Mouse (Mus musculus) intestine, embryonic 15.5 days (tissue): Measurements from ENCODE around the gene Nfrkb. TPM values are rescaled to one million over a fixed set of nuclear protein-coding genes. Genes with fewer than 3 reads are reported as not detected.

Experiments
- ATAC-seq: fragments of 200-750 bp; cut with Nextera tagmentation; 2 replicates; pipeline ENCODE4 v1.8.0; 2017; ENCODE audit warnings: moderate TSS enrichment, moderate library complexity
- H3K27ac ChIP-seq: fragments of 300-500 bp; sonication (generic); 2 replicates; pipeline ENCODE4 v1.5.1; 2015; ENCODE audit warnings: mild to moderate bottlenecking, inconsistent platforms
- H3K27me3 ChIP-seq: fragments of 300-500 bp; sonication (generic); replicated peaks from 2 replicates; pipeline ENCODE4 v1.6.1; 2015; ENCODE audit warnings: inconsistent platforms
- H3K36me3 ChIP-seq: fragments of 300-500 bp; sonication (generic); 2 replicates; pipeline ENCODE4 v1.6.1; 2015; ENCODE audit warnings: inconsistent platforms
- H3K4me1 ChIP-seq: fragments of 300-500 bp; sonication (generic); replicated peaks from 2 replicates; pipeline ENCODE4 v1.6.1; 2015; ENCODE audit warnings: inconsistent platforms
- H3K4me2 ChIP-seq: fragments of 300-500 bp; sonication (generic); replicated peaks from 2 replicates; pipeline ENCODE4 v1.6.1; 2015; ENCODE audit warnings: mild to moderate bottlenecking, inconsistent platforms
- H3K4me3 ChIP-seq: fragments of 300-500 bp; sonication (generic); replicated peaks from 2 replicates; pipeline ENCODE4 v1.5.1; 2015; ENCODE audit warnings: inconsistent platforms
- H3K9ac ChIP-seq: fragments of 300-500 bp; sonication (generic); 2 replicates; pipeline ENCODE4 v1.6.1; 2015; ENCODE audit warnings: inconsistent platforms
- H3K9me3 ChIP-seq: fragments of 300-500 bp; sonication (generic); 2 replicates; pipeline ENCODE4 v1.6.1; 2016; ENCODE audit warnings: inconsistent platforms
- WGBS: fragments of 180-500 bp; shearing (Covaris S2); methylation state at CpG from one replicate; pipeline ENCODE4 v1.1.7; 2015; 5-methylcytosine and 5-hydroxymethylcytosine counted together
- polyA plus RNA-seq: library from polyadenylated mRNA; unstranded; fragments of >200 nt; fragmentation: Nextera tagmentation; extraction: Ambion mirVana; gene quantifications from 2 replicates; pipeline ENCODE4 v1.2.1, GENCODE M21; 2015

Gene Nfrkb
- polyA plus RNA-seq, 1 experiment from 2014 or later, result 18.2 TPM

GRCm38 (mm10) chr9:31384786-31385499, 1.0 kb upstream of the Nfrkb start:
- Histone ChIP-seq H3K4me1 (peaks cover 4% of the 10 kb centered on the region), H3K4me2 (no peak overlapping the region), H3K36me3 (no peaks in the 10 kb centered on the region), H3K4me3 (no peak overlapping the region), H3K27ac (no peak overlapping the region), H3K9me3 (no peaks in the 10 kb centered on the region), H3K27me3 (no peaks in the 10 kb centered on the region), H3K9ac (no peak overlapping the region)
- no peak for ATAC-seq
- 79% methylated on average over 17 of the region's 17 CpGs for WGBS

GRCm38 (mm10) chr9:31385500-31385869, 507 bp upstream of the Nfrkb start:
- Histone ChIP-seq H3K4me2 (peak overlapping the region; percentile 69), H3K4me1 (peaks cover 4% of the 10 kb centered on the region), H3K27ac (no peak overlapping the region), H3K9me3 (no peaks in the 10 kb centered on the region), H3K36me3 (no peaks in the 10 kb centered on the region), H3K27me3 (no peaks in the 10 kb centered on the region), H3K4me3 (peak overlapping the region; percentile 84), H3K9ac (peak overlapping the region; percentile 50)
- 18% methylated on average over 4 of the region's 4 CpGs for WGBS
- peak; percentile 54 for ATAC-seq

- peaks cover 4% of the 10 kb centered on the region for H3K4me1 ChIP-seq
- peaks cover 4% of the 10 kb centered on the region; the same call in 1 of the 2 replicates for H3K36me3 ChIP-seq
- ATAC-seq, result peak; percentile 79
- H3K9ac ChIP-seq, result peak overlapping the region; percentile 78
- 8% methylated on average over 43 of the region's 44 CpGs for WGBS
- peak overlapping the region; percentile 29; the same call in 1 of the 2 replicates for H3K27ac ChIP-seq
- no peaks in the 10 kb centered on the region for H3K9me3 ChIP-seq
- H3K4me3 ChIP-seq, result peak overlapping the region; percentile 84
- no peaks in the 10 kb centered on the region for H3K27me3 ChIP-seq
- peak overlapping the region; percentile 69 for H3K4me2 ChIP-seq
These were observed 582 bp downstream of the Nfrkb start for GRCm38 (mm10) chr9:31386368-31387180.

- H3K36me3 ChIP-seq, result peaks cover 9% of the 10 kb centered on the region
- H3K4me1 ChIP-seq, result peaks cover 4% of the 10 kb centered on the region
- H3K9ac ChIP-seq, result no peak overlapping the region
- peak overlapping the region; percentile 84 for H3K4me3 ChIP-seq
- no peak for ATAC-seq
- H3K4me2 ChIP-seq, result peak overlapping the region; percentile 69
- no peak overlapping the region for H3K27ac ChIP-seq
- H3K9me3 ChIP-seq, result no peaks in the 10 kb centered on the region
- H3K27me3 ChIP-seq, result no peaks in the 10 kb centered on the region
- 73% methylated on average over 5 of the region's 5 CpGs for WGBS
These were observed 1.2 kb downstream of the Nfrkb start for GRCm38 (mm10) chr9:31387206-31387605.

- H3K27ac ChIP-seq, result no peak overlapping the region
- ATAC-seq, result no peak
- no peak overlapping the region for H3K9ac ChIP-seq
- no peaks in the 10 kb centered on the region for H3K27me3 ChIP-seq
- no peaks in the 10 kb centered on the region for H3K4me1 ChIP-seq
- H3K9me3 ChIP-seq, result no peaks in the 10 kb centered on the region
- WGBS, result 50% methylated on average over 4 of the region's 4 CpGs
- H3K4me2 ChIP-seq, result no peak overlapping the region
- H3K4me3 ChIP-seq, result no peak overlapping the region
- peaks cover 56% of the 10 kb centered on the region for H3K36me3 ChIP-seq
These were observed 14.4 kb downstream of the Nfrkb start for GRCm38 (mm10) chr9:31400441-31400840.

- Histone ChIP-seq H3K9ac (no peak overlapping the region), H3K4me2 (no peak overlapping the region), H3K4me3 (no peak overlapping the region), H3K9me3 (no peaks in the 10 kb centered on the region), H3K27me3 (no peaks in the 10 kb centered on the region), H3K36me3 (peaks cover 52% of the 10 kb centered on the region), H3K27ac (no peak overlapping the region), H3K4me1 (no peaks in the 10 kb centered on the region)
- 87% methylated on average over 2 of the region's 2 CpGs for WGBS
- ATAC-seq, result no peak
These were observed 18.3 kb downstream of the Nfrkb start for GRCm38 (mm10) chr9:31404311-31404710.

- Histone ChIP-seq H3K9ac (no peak overlapping the region), H3K4me3 (no peak overlapping the region), H3K4me2 (no peak overlapping the region), H3K27me3 (no peaks in the 10 kb centered on the region), H3K4me1 (no peaks in the 10 kb centered on the region), H3K27ac (no peak overlapping the region), H3K36me3 (peaks cover 58% of the 10 kb centered on the region), H3K9me3 (no peaks in the 10 kb centered on the region)
- WGBS, result 59% methylated on average over 6 of the region's 6 CpGs
- peak; percentile 81 for ATAC-seq
These were observed 19.2 kb downstream of the Nfrkb start for GRCm38 (mm10) chr9:31405217-31405616.

- peaks cover 66% of the 10 kb centered on the region for H3K36me3 ChIP-seq
- no peaks in the 10 kb centered on the region for H3K9me3 ChIP-seq
- H3K9ac ChIP-seq, result no peak overlapping the region
- WGBS, result 92% methylated on average over 4 of the region's 4 CpGs
- no peak for ATAC-seq
- no peaks in the 10 kb centered on the region for H3K4me1 ChIP-seq
- H3K4me3 ChIP-seq, result no peak overlapping the region
- no peak overlapping the region for H3K4me2 ChIP-seq
- no peaks in the 10 kb centered on the region for H3K27me3 ChIP-seq
- H3K27ac ChIP-seq, result no peak overlapping the region
These were observed 26.2 kb downstream of the Nfrkb start for GRCm38 (mm10) chr9:31412165-31412564.

- Histone ChIP-seq H3K27ac (no peak overlapping the region), H3K9ac (no peak overlapping the region), H3K9me3 (no peaks in the 10 kb centered on the region), H3K36me3 (peaks cover 36% of the 10 kb centered on the region), H3K4me1 (no peaks in the 10 kb centered on the region), H3K4me3 (no peak overlapping the region), H3K27me3 (no peaks in the 10 kb centered on the region), H3K4me2 (no peak overlapping the region)
- 97% methylated on average over 1 of the region's 1 CpGs for WGBS
- ATAC-seq, result no peak
These were observed 32.8 kb downstream of the Nfrkb start for GRCm38 (mm10) chr9:31418821-31419220.

- Histone ChIP-seq H3K4me3 (no peak overlapping the region), H3K4me2 (no peak overlapping the region), H3K4me1 (no peaks in the 10 kb centered on the region), H3K27me3 (no peaks in the 10 kb centered on the region), H3K9ac (no peak overlapping the region), H3K27ac (no peak overlapping the region), H3K36me3 (peaks cover 19% of the 10 kb centered on the region), H3K9me3 (no peaks in the 10 kb centered on the region)
- WGBS, result 80% methylated on average over 5 of the region's 5 CpGs
- ATAC-seq, result peak; percentile 43; the same call in 1 of the 2 replicates
These were observed 36.2 kb downstream of the Nfrkb start for GRCm38 (mm10) chr9:31422143-31422542.

- Histone ChIP-seq H3K9ac (no peak overlapping the region), H3K36me3 (no peaks in the 10 kb centered on the region), H3K4me3 (no peak overlapping the region), H3K27me3 (no peaks in the 10 kb centered on the region), H3K27ac (no peak overlapping the region), H3K4me1 (0 out of 2 replicates have a peak, but pooled peaks cover 5% of the 10 kb centered on the region), H3K4me2 (no peak overlapping the region), H3K9me3 (no peaks in the 10 kb centered on the region)
- WGBS, result 87% methylated on average over 7 of the region's 7 CpGs
- ATAC-seq, result no peak
These were observed 43.0 kb downstream of the Nfrkb start for GRCm38 (mm10) chr9:31428971-31429370.

- no peak overlapping the region for H3K27ac ChIP-seq
- no peak overlapping the region for H3K9ac ChIP-seq
- H3K4me3 ChIP-seq, result no peak overlapping the region
- H3K4me2 ChIP-seq, result no peak overlapping the region
- H3K27me3 ChIP-seq, result no peaks in the 10 kb centered on the region
- H3K9me3 ChIP-seq, result no peaks in the 10 kb centered on the region
- H3K4me1 ChIP-seq, result 0 out of 2 replicates have a peak, but pooled peaks cover 5% of the 10 kb centered on the region
- H3K36me3 ChIP-seq, result no peaks in the 10 kb centered on the region
- WGBS, result 67% methylated on average over 9 of the region's 9 CpGs
- ATAC-seq, result no peak
These were observed 44.0 kb downstream of the Nfrkb start for GRCm38 (mm10) chr9:31430011-31430410.
